Mouse (Mus musculus): ENCODE results near the gene Gm27027.

Gm27027 gene

GRCm38 (mm10) chr2:93927701-93928437 is 68.3 kb downstream of the Gm27027 start:
- DNase-seq = no peak

- DNase-seq = no peak
Measured at GRCm38 (mm10) chr2:93926141-93926540, 70.0 kb downstream of the Gm27027 start.

GRCm38 (mm10) chr2:93919093-93919492 is 77.1 kb downstream of the Gm27027 start:
- no peak for DNase-seq

- DNase-seq = no peak
Measured at GRCm38 (mm10) chr2:93913552-93913951, 82.6 kb downstream of the Gm27027 start.

GRCm38 (mm10) chr2:93911942-93912341 is 84.2 kb downstream of the Gm27027 start:
- no peak for DNase-seq

GRCm38 (mm10) chr2:93909716-93910115 is 86.4 kb downstream of the Gm27027 start:
- DNase-seq = no peak

- DNase-seq = peak; percentile 49
Measured at GRCm38 (mm10) chr2:93907519-93908294, 88.4 kb downstream of the Gm27027 start.
